Mouse (Mus musculus) cerebellum, adult 2 months (tissue): ENCODE measurements around the gene Milr1.

Experiments used
- CTCF ChIP-seq: fragments of 200-500 bp; IDR thresholded peaks from 2 replicates; pipeline ENCODE4 v1.5.1; 2011; ENCODE audit warnings: low read depth, mild to moderate bottlenecking, control low read depth, low read length, moderate library complexity, borderline replicate concordance; ENCODE audit not compliant: insufficient read depth
- POLR2A ChIP-seq: fragments of 200-500 bp; IDR thresholded peaks from 2 replicates; pipeline ENCODE4 v1.6.1; 2011; ENCODE audit warnings: low read length, control low read depth, borderline replicate concordance; ENCODE audit not compliant: insufficient read depth

DNA sequence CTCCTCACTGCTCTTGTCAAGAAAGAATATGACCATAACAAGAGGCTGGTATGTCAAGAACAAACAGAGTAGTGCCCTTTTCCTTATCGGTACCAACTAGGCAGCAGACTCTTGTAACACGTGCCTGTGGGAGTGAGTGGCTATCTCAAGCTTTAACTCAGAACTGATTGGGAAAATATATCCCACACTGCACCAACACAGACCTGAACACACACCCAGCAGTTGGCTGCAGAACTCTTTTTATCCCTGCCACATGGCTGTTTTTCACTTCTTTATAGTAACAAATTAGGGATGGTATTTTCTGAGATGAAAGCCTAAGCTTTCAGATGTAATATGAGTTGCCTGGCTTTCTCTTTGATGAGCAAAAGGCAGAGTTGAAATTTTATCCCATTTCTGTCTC is 64.7 kb downstream of the Milr1 start:
- TF ChIP-seq CTCF (no peak), POLR2A (no peak)
